Comparison of ENCODE assay signal across 21 mouse cellular contexts in genomic region chr17:50346451-50347192, GRCm38 (mm10). TPM values are rescaled to one million over a fixed set of nuclear protein-coding genes. Genes with fewer than 3 reads are reported as not detected.
"Had no signal": no experiment of that assay in that cellular context is flagged by ENCODE, and none has a peak within 500 bp of the region (broad histone marks: within the 10 kb centered on the region; RNA-seq: fewer than 3 reads in every experiment).

No protein-coding gene starts in this region.

- ATAC-seq: liver, embryonic 12.5 days had no signal

- H3K36me3 ChIP-seq: limb, embryonic 10.5 days; limb, embryonic 13.5 days; liver, embryonic 12.5 days; liver, embryonic 15.5 days; lung, embryonic 15.5 days had no signal

- H3K27me3 ChIP-seq: limb, embryonic 13.5 days; liver, embryonic 12.5 days; liver, embryonic 15.5 days; lung, embryonic 15.5 days had no signal

- H3K9ac ChIP-seq: limb, embryonic 13.5 days; liver, embryonic 12.5 days; liver, embryonic 15.5 days; lung, embryonic 15.5 days had no signal

- H3K9me3 ChIP-seq: limb, embryonic 10.5 days; limb, embryonic 13.5 days; liver, embryonic 12.5 days; liver, embryonic 15.5 days; lung, embryonic 15.5 days; megakaryocyte, embryonic 14.5 days had no signal

- DNase-seq: kidney, adult 18-20 months; kidney, adult 9 months; kidney, postnatal 14 days; kidney, postnatal 4 days; liver; lung, adult 18-20 months; lung, postnatal 10 days; lung, postnatal 36 days; midbrain, embryonic 14.5 days; right cerebral cortex, postnatal 4 days; spleen, adult 18-20 months; thymus, adult 18-20 months; thymus, postnatal 36 days had no signal

- H3K4me2 ChIP-seq: limb, embryonic 13.5 days; liver, embryonic 12.5 days; liver, embryonic 15.5 days; lung, embryonic 15.5 days; midbrain, embryonic 11.5 days had no signal

- H3K4me1 ChIP-seq: liver, embryonic 15.5 days; lung, embryonic 15.5 days; megakaryocyte, embryonic 14.5 days had no signal

- H3K27ac ChIP-seq: limb, embryonic 10.5 days; limb, embryonic 13.5 days; liver, embryonic 12.5 days; liver, embryonic 15.5 days; lung, embryonic 15.5 days had no signal

- H3K4me3 ChIP-seq: limb, embryonic 10.5 days; limb, embryonic 13.5 days; liver, embryonic 12.5 days; liver, embryonic 15.5 days; lung, embryonic 15.5 days; megakaryocyte, embryonic 14.5 days had no signal

RNA-seq across cellular contexts. Expression of gene Dazl, which starts 53.2 kb away (rescaled TPM):
- polyA plus RNA-seq: limb, embryonic 10.5 days; limb, embryonic 13.5 days; midbrain, embryonic 11.5 days; neural tube, embryonic 11.5 days had no signal
